Comparison of ENCODE assay signal across 7 mouse cellular contexts in genomic region chr9:107232140-107232539, GRCm38 (mm10). TPM values are rescaled to one million over a fixed set of nuclear protein-coding genes. Genes with fewer than 3 reads are reported as not detected.
DNase-seq lines count a peak whose midpoint lies in the region; ATAC-seq and TF ChIP-seq lines count a peak whose summit lies in the region.

No protein-coding gene starts in this region.

- 24% methylated on average over 9 of the region's 9 CpGs for WGBS in forebrain, embryonic 10.5 days
- 26% methylated on average over 9 of the region's 9 CpGs for WGBS in intestine, embryonic 16.5 days
- 19% methylated on average over 9 of the region's 9 CpGs for WGBS in neural tube, embryonic 13.5 days

- H3K27me3 ChIP-seq in forebrain, embryonic 10.5 days (ENCODE audit: poor library complexity, severe bottlenecking), result peaks cover 93% of the 10 kb centered on the region
- peaks cover 67% of the 10 kb centered on the region for H3K27me3 ChIP-seq in intestine, embryonic 16.5 days (replicated peaks; ENCODE audit: control insufficient read depth, insufficient read depth, low read length)
- peaks cover 67% of the 10 kb centered on the region for H3K27me3 ChIP-seq in neural tube, embryonic 13.5 days

- H3K36me3 ChIP-seq in forebrain, embryonic 10.5 days (replicated peaks), result no peaks in the 10 kb centered on the region
- H3K36me3 ChIP-seq in intestine, embryonic 16.5 days (ENCODE audit: control insufficient read depth, insufficient read depth, low read length), result no peaks in the 10 kb centered on the region
- no peaks in the 10 kb centered on the region for H3K36me3 ChIP-seq in neural tube, embryonic 13.5 days

- H3K4me3 ChIP-seq in layer of hippocampus, adult 2 months, result peak overlapping the region; percentile 82
- H3K4me3 ChIP-seq in forebrain, embryonic 10.5 days, result peak overlapping the region; percentile 84
- peak overlapping the region; percentile 60 for H3K4me3 ChIP-seq in intestine, embryonic 16.5 days (ENCODE audit: low read length)
- peak overlapping the region; percentile 87 for H3K4me3 ChIP-seq in neural tube, embryonic 13.5 days

- peak overlapping the region; percentile 99 for H3K4me2 ChIP-seq in intestine, embryonic 16.5 days (ENCODE audit: low read depth, low read length)
- H3K4me2 ChIP-seq in neural tube, embryonic 13.5 days, result peak overlapping the region; percentile 73

- H3K4me1 ChIP-seq in forebrain, embryonic 10.5 days, result peaks cover 21% of the 10 kb centered on the region
- peaks cover 7% of the 10 kb centered on the region; the same call in 1 of the 2 replicates for H3K4me1 ChIP-seq in intestine, embryonic 16.5 days (ENCODE audit: control insufficient read depth, insufficient read depth, low read length)
- peaks cover 14% of the 10 kb centered on the region for H3K4me1 ChIP-seq in neural tube, embryonic 13.5 days (replicated peaks)

- no peak for DNase-seq in layer of hippocampus, adult 2 months (ENCODE audit: low spot score in 2 of 2)
- DNase-seq in layer of hippocampus, postnatal 36 days, result no peak
- DNase-seq in forebrain, embryonic 10.5 days (ENCODE audit: extremely low spot score, low spot score), result no peak
- DNase-seq in adrenal gland, adult 2 months, result no peak
- no peak for DNase-seq in cerebellum, adult 11 months

- H3K9ac ChIP-seq in intestine, embryonic 16.5 days (ENCODE audit: low read depth, low read length), result 0 out of 2 replicates have a peak overlapping the region, but pooled peaks have one; percentile 57
- peak overlapping the region; percentile 93 for H3K9ac ChIP-seq in neural tube, embryonic 13.5 days

- ATAC-seq in intestine, embryonic 16.5 days, result no peak
- ATAC-seq in neural tube, embryonic 13.5 days (ENCODE audit: low read depth), result peak; percentile 11; the same call in 1 of the 2 replicates

- peak overlapping the region; percentile 97 for H3K27ac ChIP-seq in layer of hippocampus, adult 2 months
- peak overlapping the region; percentile 88 for H3K27ac ChIP-seq in forebrain, embryonic 10.5 days
- no peak overlapping the region for H3K27ac ChIP-seq in intestine, embryonic 16.5 days (ENCODE audit: low read length)
- peak overlapping the region; percentile 94 for H3K27ac ChIP-seq in neural tube, embryonic 13.5 days (replicated peaks)

- TF ChIP-seq CTCF in layer of hippocampus, adult 2 months (conservative IDR thresholded peaks at IDR 0.05), result no peak

- H3K9me3 ChIP-seq in forebrain, embryonic 10.5 days, result no peaks in the 10 kb centered on the region
- H3K9me3 ChIP-seq in intestine, embryonic 16.5 days (ENCODE audit: control insufficient read depth, low read length), result no peaks in the 10 kb centered on the region
- H3K9me3 ChIP-seq in neural tube, embryonic 13.5 days, result no peaks in the 10 kb centered on the region

RNA-seq across cellular contexts. Expression of gene Dock3, which starts 0.4 kb away (rescaled TPM):
- 100 to 1,000 TPM; 111 to 112 TPM for total RNA-seq in layer of hippocampus, adult 2 months (2021)
- 100 to 1,000 TPM; 107 to 108 TPM for total RNA-seq in layer of hippocampus, postnatal 36 days (2021)
- polyA plus RNA-seq in forebrain, embryonic 10.5 days (2016; fragmentation: Nextera tagmentation; extraction: Ambion mirVana), result 4.4 and 5.4 TPM in 2 replicates
- polyA plus RNA-seq in intestine, embryonic 16.5 days (2015; fragmentation: Nextera tagmentation; extraction: Ambion mirVana), result 0.64 and 1.2 TPM in 2 replicates
- polyA plus RNA-seq in neural tube, embryonic 13.5 days (2015; fragmentation: Nextera tagmentation; extraction: Ambion mirVana), result 14.6 TPM in 2 replicates
- total RNA-seq in adrenal gland, adult 2 months (2021), result 1 to 10 TPM; 3.3 to 4.2 TPM
- polyA plus RNA-seq in adrenal gland, adult 2 months (2012; rRNA removed), result 0.81 and 2.0 TPM in 2 replicates

RNA-seq across cellular contexts. Expression of gene Mapkapk3, which starts 57.5 kb away (rescaled TPM):
- 1 to 10 TPM; 2.2 to 2.3 TPM for total RNA-seq in layer of hippocampus, adult 2 months (2021)
- 1 to 10 TPM; 1.6 to 2.9 TPM for total RNA-seq in layer of hippocampus, postnatal 36 days (2021)
- 5.9 and 6.6 TPM in 2 replicates for polyA plus RNA-seq in forebrain, embryonic 10.5 days (2016; fragmentation: Nextera tagmentation; extraction: Ambion mirVana)
- polyA plus RNA-seq in intestine, embryonic 16.5 days (2015; fragmentation: Nextera tagmentation; extraction: Ambion mirVana), result 41.1 and 47.6 TPM in 2 replicates
- 1.8 and 2.4 TPM in 2 replicates for polyA plus RNA-seq in neural tube, embryonic 13.5 days (2015; fragmentation: Nextera tagmentation; extraction: Ambion mirVana)
- 10 to 100 TPM; 27.9 to 69.9 TPM for total RNA-seq in adrenal gland, adult 2 months (2021)
- 30.9 and 41.7 TPM in 2 replicates for polyA plus RNA-seq in adrenal gland, adult 2 months (2012; rRNA removed)
